Mouse (Mus musculus) heart, adult 8-10 months (tissue): ENCODE results near the gene Clybl. TPM values are rescaled to one million over a fixed set of nuclear protein-coding genes. Genes with fewer than 3 reads are reported as not detected.

Experiments
- DNase-seq: peaks from one replicate; pipeline ENCODE4 v3.0.0; 2022; ENCODE audit warnings: low spot score
- total RNA-seq, 4 experiments: library from RNA; stranded (reverse); gene quantifications; 2 replicates each; pipeline ENCODE4 v1.2.4; 2022

Gene Clybl
- total RNA-seq, 4 experiments from 2014 or later: 129 to 140 (median 133) TPM

GRCm38 (mm10) chr14:122196851-122197250 is 15.3 kb downstream of the Clybl start:
- no peak for DNase-seq

GRCm38 (mm10) chr14:122200247-122200885 is 18.9 kb downstream of the Clybl start:
- DNase-seq: no peak

- DNase-seq: no peak
Measured at GRCm38 (mm10) chr14:122209177-122209576, 27.7 kb downstream of the Clybl start.

GRCm38 (mm10) chr14:122213590-122213989 is 32.1 kb downstream of the Clybl start:
- DNase-seq: no peak

- DNase-seq: no peak
Measured at GRCm38 (mm10) chr14:122214126-122214525, 32.6 kb downstream of the Clybl start.

GRCm38 (mm10) chr14:122217221-122217620 is 35.7 kb downstream of the Clybl start:
- DNase-seq: no peak

- no peak for DNase-seq
Measured at GRCm38 (mm10) chr14:122222934-122223374, 41.5 kb downstream of the Clybl start.

- DNase-seq: peak; percentile 86
Measured at GRCm38 (mm10) chr14:122223461-122224102, 42.1 kb downstream of the Clybl start.

- no peak for DNase-seq
Measured at GRCm38 (mm10) chr14:122224103-122224494, 42.6 kb downstream of the Clybl start.

GRCm38 (mm10) chr14:122224501-122224928 is 43.0 kb downstream of the Clybl start:
- DNase-seq: no peak

- DNase-seq: no peak
Measured at GRCm38 (mm10) chr14:122225479-122226132, 44.1 kb downstream of the Clybl start.

GRCm38 (mm10) chr14:122226133-122226515 is 44.6 kb downstream of the Clybl start:
- no peak for DNase-seq

- DNase-seq: no peak
Measured at GRCm38 (mm10) chr14:122226666-122227453, 45.4 kb downstream of the Clybl start.

GRCm38 (mm10) chr14:122227454-122227951 is 46.0 kb downstream of the Clybl start:
- no peak for DNase-seq

- DNase-seq: no peak
Measured at GRCm38 (mm10) chr14:122228816-122229551, 47.5 kb downstream of the Clybl start.

GRCm38 (mm10) chr14:122229988-122230387 is 48.5 kb downstream of the Clybl start:
- DNase-seq: no peak

GRCm38 (mm10) chr14:122230621-122231025 is 49.1 kb downstream of the Clybl start:
- DNase-seq: no peak

GRCm38 (mm10) chr14:122231073-122231472 is 49.6 kb downstream of the Clybl start:
- no peak for DNase-seq

GRCm38 (mm10) chr14:122233212-122233714 is 51.8 kb downstream of the Clybl start:
- DNase-seq: no peak

GRCm38 (mm10) chr14:122243874-122244273 is 62.4 kb downstream of the Clybl start:
- DNase-seq: no peak
